Mouse (Mus musculus) ES-E14 (cell line): Measurements from ENCODE around the gene Mybph. TPM values are rescaled to one million over a fixed set of nuclear protein-coding genes. Genes with fewer than 3 reads are reported as not detected.

ENCODE experiments used
- DNase-seq: peaks from one replicate; pipeline ENCODE4 v3.0.0-alpha.2; 2013; ENCODE audit warnings: low read depth, low spot score
- H3K27ac ChIP-seq: 2 replicates; pipeline ENCODE4 v1.5.1; 2012; ENCODE audit warnings: low read depth, mild to moderate bottlenecking, low read length, moderate library complexity, mixed read lengths; ENCODE audit not compliant: poor library complexity, insufficient read depth, severe bottlenecking
- H3K36me3 ChIP-seq: 2 replicates; pipeline ENCODE4 v1.6.1; 2012; ENCODE audit warnings: mild to moderate bottlenecking, low read length, moderate library complexity, mixed read lengths; ENCODE audit not compliant: control insufficient read depth, poor library complexity, insufficient read depth, severe bottlenecking
- H3K4me1 ChIP-seq, 2 experiments: fragments of 150-350 bp in 1 of 2; sonication (generic) in 1 of 2; 2 replicates each; pipeline ENCODE4 v1.6.1; 2012; ENCODE audit warnings: low read length in 2 of 2, mild to moderate bottlenecking in 1 of 2, mixed read lengths in 1 of 2; ENCODE audit not compliant: control insufficient read depth in 2 of 2, insufficient read depth in 2 of 2, poor library complexity in 1 of 2
- H3K4me3 ChIP-seq, 2 experiments: fragments of 150-350 bp in 1 of 2; sonication (generic) in 1 of 2; 2 replicates each; pipeline ENCODE4 v1.5.1; 2012; ENCODE audit warnings: low read length in 2 of 2, low read depth in 1 of 2, mild to moderate bottlenecking in 1 of 2, mixed read lengths in 1 of 2; ENCODE audit not compliant: insufficient read depth in 1 of 2, poor library complexity in 1 of 2, severe bottlenecking in 1 of 2
- H3K9ac ChIP-seq: 2 replicates; pipeline ENCODE4 v1.6.1; 2012; ENCODE audit warnings: low read depth, mild to moderate bottlenecking, low read length, mixed read lengths; ENCODE audit not compliant: poor library complexity, insufficient read depth, severe bottlenecking
- H3K9me3 ChIP-seq: fragments of 150-350 bp; sonication (generic); 2 replicates; pipeline ENCODE4 v1.6.1; 2012; ENCODE audit warnings: low read depth, mild to moderate bottlenecking, low read length; ENCODE audit not compliant: control insufficient read depth, insufficient read depth
- CHD2 ChIP-seq: IDR thresholded peaks from 2 replicates; pipeline ENCODE4 v1.6.1; 2014; ENCODE audit warnings: mild to moderate bottlenecking, low read depth, low read length, inconsistent platforms
- HCFC1 ChIP-seq: IDR thresholded peaks from 2 replicates; pipeline ENCODE4 v1.6.1; 2012; ENCODE audit warnings: low read length, inconsistent platforms, borderline replicate concordance; ENCODE audit not compliant: insufficient read depth
- MAFK ChIP-seq: IDR thresholded peaks from 2 replicates; pipeline ENCODE4 v1.6.1; 2014; ENCODE audit warnings: mild to moderate bottlenecking, low read depth, low read length, inconsistent platforms; ENCODE audit not compliant: insufficient read depth
- ZC3H11A ChIP-seq: IDR thresholded peaks from 2 replicates; pipeline ENCODE4 v1.6.1; 2012; ENCODE audit warnings: low read depth, mild to moderate bottlenecking, inconsistent platforms, low read length, borderline replicate concordance
- ZNF384 ChIP-seq: IDR thresholded peaks from 2 replicates; pipeline ENCODE4 v1.6.1; 2012; ENCODE audit warnings: low read depth, low read length, inconsistent platforms
- in situ Hi-C, 2 experiments: fragments of 600-800 bp; cut with MboI; formaldehyde crosslinking; loops; one replicate each; pipeline ENCODE4 v1.15.1; 2025; ENCODE audit warnings: low sequenced_read_pairs in 2 of 2, inconsistent platforms in 1 of 2; ENCODE audit not compliant: unreplicated experiment in 2 of 2
- total RNA-seq: library from RNA; depleted of rRNA; stranded (reverse); fragments of 300-350 nt; gene quantifications from 2 replicates; pipeline ENCODE4 v1.2.3, GENCODE M21; 2012

Gene Mybph
- total RNA-seq, 1 experiment = not detected

DNA sequence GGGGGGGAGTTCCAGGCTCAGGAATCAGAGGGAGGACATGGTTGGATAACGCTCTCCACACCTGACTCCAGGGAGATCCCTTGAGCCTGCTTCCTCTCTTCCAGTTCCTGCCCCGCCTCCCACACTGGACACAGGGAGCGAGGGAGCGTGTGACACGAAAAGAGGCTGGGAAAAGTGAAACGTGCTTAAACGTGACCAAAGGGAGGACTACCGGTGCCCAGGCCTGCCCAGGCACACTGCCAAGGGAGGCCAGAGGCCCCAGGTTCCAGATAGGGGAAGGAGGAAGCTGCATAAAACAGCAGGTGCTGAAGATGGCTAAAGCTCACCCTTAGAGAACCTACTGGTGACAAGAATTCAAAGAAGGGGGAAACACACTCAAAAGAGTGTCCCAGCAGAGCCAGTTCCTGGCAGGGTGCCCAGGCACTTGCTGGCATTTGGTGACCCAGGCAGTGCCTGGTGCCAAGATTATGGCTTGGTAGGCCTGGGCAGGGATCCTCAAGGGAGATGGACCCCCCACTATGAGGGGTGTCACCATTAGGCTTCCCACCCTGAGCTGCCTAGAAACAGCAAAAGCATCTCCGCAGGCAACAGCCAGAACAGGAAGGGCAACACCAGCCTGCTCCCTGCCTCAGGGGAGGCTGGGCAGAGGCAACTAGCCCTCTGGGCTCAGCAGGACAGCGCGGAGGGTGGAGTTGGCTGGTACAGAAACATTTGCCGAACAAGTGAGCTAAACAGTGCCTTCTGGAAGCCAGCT is 39.7 kb downstream of the Mybph start:
- Histone ChIP-seq H3K9ac (no peak overlapping the region), H3K27ac (no peak overlapping the region), H3K4me3 (no peak overlapping the region), H3K4me1 (peaks cover 0 to 3% of the 10 kb centered on the region in 2 experiments; a peak in 1 of 4 replicates), H3K36me3 (no peaks in the 10 kb centered on the region), H3K9me3 (no peaks in the 10 kb centered on the region)
- no peak for TF ChIP-seq MAFK
- in situ Hi-C loops = no loop called here
- DNase-seq = no peak

DNA sequence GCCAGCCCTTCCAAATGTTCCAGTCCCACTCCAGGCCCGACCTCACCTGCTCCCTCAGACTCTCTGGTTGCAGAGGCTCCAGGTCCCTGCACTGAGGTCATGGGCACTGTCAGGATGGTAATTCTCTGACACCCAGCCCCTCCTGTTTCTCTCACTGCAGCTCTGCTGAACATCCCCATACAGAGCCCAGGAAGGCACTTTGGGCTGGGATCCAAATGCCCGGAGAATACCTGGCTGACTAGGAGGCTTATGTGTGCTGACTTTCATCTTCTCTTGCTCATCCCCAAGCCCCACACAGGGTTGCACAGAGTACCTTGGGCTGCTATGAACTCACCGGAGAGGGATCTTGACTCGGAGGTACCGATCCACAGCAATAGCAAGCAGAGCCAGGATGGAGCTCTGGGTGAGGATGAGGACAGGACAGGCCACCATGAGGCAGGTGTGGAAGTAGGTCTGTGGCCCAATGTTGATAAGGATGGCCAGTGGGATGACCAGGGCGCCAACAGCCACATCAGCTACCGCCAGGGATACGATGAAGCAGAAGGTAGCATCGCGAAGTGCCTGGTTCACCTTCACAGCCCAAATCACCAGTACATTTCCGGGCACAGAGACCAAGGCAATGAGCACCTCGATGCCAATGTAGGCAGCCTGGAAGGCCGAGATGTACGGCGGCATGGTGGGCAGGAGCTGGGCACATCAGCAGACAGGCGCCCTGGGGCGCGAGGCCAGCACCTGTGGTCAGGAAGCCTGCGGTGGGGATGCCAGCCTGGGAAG is 40.6 kb downstream of the Mybph start:
- no peak overlapping the region for H3K9ac ChIP-seq
- no peaks in the 10 kb centered on the region for H3K9me3 ChIP-seq
- TF ChIP-seq ZC3H11A (no peak), MAFK (no peak), CHD2 (no peak), ZNF384 (no peak), HCFC1 (no peak)
- DNase-seq = no peak
- no peak overlapping the region for H3K27ac ChIP-seq
- in situ Hi-C loops = no loop called here
- H3K4me3 ChIP-seq = no peak overlapping the region
- H3K36me3 ChIP-seq = no peaks in the 10 kb centered on the region
- H3K4me1 ChIP-seq = peaks cover 0 to 3% of the 10 kb centered on the region in 2 experiments; a peak in 1 of 4 replicates

DNA sequence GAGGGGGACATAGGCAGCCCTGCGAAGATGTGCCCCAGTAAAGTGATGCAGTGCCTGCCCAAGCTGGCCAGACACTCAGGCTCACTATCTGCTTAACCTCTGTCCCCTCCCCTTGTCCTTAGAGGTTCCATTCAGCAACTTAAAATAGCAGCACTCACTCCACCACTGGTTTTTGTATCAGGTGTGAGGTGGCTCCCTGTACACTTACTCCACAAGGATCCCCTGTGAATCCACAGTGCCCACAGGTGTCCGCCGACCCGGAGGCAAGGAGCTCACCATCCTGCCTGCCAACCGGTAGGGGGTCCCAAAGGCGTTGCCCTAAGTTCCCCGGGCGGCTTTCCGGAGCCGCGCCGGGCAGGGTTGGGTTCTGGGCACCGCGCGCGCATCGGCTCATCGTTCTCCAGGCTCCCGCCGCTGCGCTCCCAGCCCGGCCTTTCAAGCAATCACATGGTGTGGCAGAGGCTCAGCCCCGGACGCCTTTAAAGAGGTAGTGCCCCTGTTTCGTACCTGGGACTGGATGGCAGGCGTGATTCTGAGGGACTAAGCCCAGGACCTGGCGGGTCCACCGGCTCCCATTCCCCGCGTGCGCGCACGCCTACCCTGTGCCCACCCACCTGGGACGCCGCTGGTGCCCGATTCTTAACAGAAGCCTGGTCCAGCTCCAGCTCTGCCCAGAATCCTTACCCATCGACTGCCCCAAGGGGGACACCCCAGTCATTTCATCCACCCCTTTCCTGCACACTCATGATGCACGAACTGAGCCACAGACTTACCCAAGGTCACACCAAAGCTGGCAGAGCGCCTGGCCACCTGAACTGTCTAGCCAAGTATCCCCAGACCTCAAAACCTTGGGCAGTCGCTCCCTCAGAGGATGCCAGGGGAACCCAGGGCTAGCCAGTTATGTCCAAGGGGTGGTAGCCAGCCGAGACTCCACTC is 41.5 kb downstream of the Mybph start:
- Histone ChIP-seq H3K4me1 (peaks cover 0 to 3% of the 10 kb centered on the region in 2 experiments; a peak in 1 of 4 replicates), H3K4me3 (peak overlapping the region; percentile 53 to 60), H3K36me3 (no peaks in the 10 kb centered on the region), H3K27ac (no peak overlapping the region), H3K9ac (peak overlapping the region; percentile 36; the same call in 1 of the 2 replicates), H3K9me3 (no peaks in the 10 kb centered on the region)
- DNase-seq = no peak
- in situ Hi-C loops = no loop called here
- TF ChIP-seq HCFC1 = no peak
- TF ChIP-seq MAFK = no peak
- TF ChIP-seq ZNF384 = no peak
- TF ChIP-seq CHD2 = no peak
- no peak for TF ChIP-seq ZC3H11A

DNA sequence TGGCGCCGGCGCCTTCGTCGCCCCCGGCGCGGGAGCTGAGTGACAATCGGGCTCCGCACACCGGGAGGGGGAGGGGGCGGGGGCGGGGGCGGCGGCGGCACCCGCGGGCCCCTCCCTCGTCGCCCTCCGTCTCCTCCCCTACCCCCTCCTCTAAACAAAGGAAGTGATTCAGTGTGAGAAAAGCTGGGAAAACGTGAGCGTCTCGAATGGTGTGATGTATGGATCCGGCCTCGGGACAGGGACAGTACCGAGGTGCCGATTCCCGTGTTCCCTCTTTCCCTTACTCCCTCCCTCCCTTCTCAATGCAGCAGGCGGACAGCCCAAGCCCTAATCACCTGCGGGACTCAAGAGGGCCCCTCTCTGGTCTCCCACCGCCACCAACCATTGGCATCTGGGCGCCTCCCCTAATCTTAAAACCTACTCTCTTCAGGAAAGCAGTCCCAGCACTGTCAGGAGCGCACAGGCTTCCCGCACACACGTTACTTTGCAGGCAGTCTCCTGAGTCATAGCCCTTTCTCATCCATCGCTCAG is 42.2 kb downstream of the Mybph start, which contains the start of gene Adora1:
Gene Adora1, minus strand, starts transcription at position 41 of the 531 bp plus-strand sequence.
- DNase-seq = no peak
- Histone ChIP-seq H3K9ac (peak within 1 kb of the TSS; percentile 36; the same call in 1 of the 2 replicates), H3K4me1 (peaks cover 0 to 3% of the 10 kb centered on the region in 2 experiments; a peak in 1 of 4 replicates)

More for the DNA sequence above, 42.2 kb downstream of the Mybph start, which contains the start of gene Adora1:
- Histone ChIP-seq H3K27ac (no peak within 1 kb of the TSS), H3K9me3 (no peaks in the 10 kb centered on the region), H3K4me3 (peak within 1 kb of the TSS; percentile 53 to 60), H3K36me3 (no peaks in the 10 kb centered on the region)
- TF ChIP-seq MAFK (no peak), HCFC1 (no peak), ZC3H11A (no peak), CHD2 (no peak), ZNF384 (no peak)
- in situ Hi-C loops = no loop called here
